Mouse (Mus musculus): Measurements from ENCODE around the gene Tle2.
A peak's percentile ranks its signal among the peaks of the same experiment; 100 is the strongest.

Tle2 gene

DNA sequence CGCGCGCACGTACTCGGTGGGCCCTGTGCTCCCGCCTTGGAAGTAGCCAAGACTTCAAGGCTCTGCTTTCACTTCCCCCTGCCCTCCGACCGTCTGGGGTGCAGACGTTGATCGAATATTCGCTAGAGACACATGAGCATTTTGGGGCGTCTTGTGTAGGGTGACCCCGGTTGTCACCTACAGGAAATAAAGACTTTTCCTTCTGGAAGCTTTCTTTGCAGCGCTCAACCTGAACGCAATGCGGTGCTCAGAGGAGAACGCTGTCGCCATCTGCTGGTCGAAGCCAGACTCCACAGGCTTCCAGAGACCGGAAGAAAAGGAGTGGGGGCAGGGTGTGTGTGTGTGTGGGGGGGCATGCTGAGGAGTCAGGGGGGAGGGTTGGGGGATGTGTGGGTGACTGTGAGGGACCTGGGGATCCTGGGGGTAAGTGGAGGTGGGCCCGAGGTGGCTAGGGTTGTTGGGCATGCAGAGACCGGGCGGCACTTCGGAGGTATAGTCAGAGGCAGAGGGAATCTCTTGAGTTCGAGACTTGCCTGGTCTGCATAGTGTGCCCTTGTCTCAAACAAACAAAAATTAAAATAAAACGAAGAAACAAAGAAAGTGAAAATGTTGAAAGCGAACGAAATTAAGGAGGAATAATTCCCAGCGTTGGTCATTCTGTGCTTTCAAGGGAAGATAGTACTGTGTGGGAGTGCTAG lies 30.8 kb downstream of the Tle2 start:
- DNase-seq (ENCODE audit: low spot score in 2 of 2), result peak; percentile 82 to 87

- DNase-seq (ENCODE audit: low spot score in 2 of 2), result no peak
Observed at GRCm38 (mm10) chr10:81605666-81605973, 31.3 kb downstream of the Tle2 start.

DNA sequence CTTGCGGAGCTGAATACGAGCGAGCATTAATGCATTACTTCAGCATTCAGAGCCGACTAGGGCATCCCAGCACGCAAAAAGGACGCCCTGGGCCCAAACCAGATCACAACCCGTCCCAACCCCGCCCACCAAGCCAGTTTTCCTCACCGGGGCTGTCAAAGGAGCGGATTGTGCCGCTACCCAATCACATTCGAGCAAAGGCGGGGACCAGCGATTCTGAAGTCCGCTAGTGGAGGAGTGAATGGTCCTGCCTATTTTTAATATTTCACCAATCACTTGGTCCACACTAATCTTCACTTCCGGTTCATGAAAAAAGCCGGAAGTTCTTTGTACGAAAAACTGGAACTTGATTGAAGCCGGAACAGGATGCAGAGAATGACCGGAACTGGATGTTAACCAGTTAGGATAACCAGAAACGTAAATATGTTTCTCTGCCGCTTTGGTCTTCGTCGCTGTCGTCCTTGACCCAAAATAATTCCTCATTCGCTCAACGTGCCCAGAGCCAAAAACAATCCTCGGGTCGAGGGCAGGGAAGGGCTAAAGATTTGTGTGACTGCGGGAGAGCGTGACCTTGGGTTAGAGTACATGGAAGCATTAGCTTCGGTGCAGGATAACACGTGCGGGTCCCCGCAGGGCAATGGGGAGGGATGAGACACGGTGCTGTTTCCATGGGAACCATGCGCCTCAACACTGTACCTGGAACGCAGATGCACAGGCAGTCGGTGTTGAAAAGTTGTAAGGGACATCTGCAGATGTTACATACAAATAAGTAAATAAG lies 31.8 kb downstream of the Tle2 start, which contains the start of gene BC025920:
TSS of gene BC025920 (plus strand) at position 297 of the 778 bp plus-strand sequence.
- peak; percentile 89 to 95 for DNase-seq (ENCODE audit: low spot score in 2 of 2)

DNA sequence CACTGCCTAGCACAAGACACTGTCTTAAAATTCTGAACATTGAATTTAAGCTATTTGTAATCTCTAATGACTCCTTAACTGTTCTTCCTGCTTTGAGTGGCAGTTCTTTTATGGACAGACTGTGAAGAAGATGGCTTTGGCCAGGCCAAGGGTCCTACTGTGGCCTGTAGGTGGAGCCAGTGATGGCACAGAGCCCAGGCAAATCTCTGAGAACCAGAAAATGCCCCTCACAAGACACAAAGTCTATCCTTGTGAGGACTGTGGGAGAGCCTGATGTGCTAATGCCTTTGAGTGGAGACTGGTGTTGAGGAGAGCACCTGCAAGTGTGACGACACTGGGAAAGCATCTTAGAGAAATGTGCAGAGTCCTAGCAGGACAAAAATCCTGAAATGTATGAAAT lies 33.9 kb downstream of the Tle2 start:
- DNase-seq (ENCODE audit: low spot score in 2 of 2), result no peak

- DNase-seq (ENCODE audit: low spot score in 2 of 2), result no peak
Observed at GRCm38 (mm10) chr10:81612779-81613178, 38.4 kb downstream of the Tle2 start.

GRCm38 (mm10) chr10:81615486-81615885 lies 41.1 kb downstream of the Tle2 start:
- no peak for DNase-seq (ENCODE audit: low spot score in 2 of 2)

DNA sequence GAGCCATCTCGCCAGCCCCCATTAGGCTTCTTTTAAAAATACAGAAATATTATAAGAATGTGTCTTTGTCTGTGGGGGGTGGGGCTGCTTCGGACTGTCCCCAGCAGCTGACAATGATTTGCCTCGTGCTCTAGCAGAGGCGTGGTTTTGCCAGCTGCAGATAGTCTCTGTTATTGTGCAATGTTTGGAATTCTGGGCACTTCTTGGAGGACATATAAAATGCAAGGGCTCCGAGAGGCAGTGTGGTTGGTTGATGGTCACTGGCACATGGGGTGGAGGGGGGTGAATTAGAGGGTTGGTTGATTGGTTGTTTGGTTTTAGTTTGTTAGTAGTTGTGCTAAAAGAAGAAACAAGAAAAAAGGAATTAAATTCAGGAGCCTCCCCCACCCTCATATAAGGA lies 45.6 kb downstream of the Tle2 start:
- DNase-seq (ENCODE audit: low spot score in 2 of 2), result no peak

- DNase-seq (ENCODE audit: low spot score in 2 of 2), result no peak
Observed at GRCm38 (mm10) chr10:81620786-81621185, 46.4 kb downstream of the Tle2 start.

DNA sequence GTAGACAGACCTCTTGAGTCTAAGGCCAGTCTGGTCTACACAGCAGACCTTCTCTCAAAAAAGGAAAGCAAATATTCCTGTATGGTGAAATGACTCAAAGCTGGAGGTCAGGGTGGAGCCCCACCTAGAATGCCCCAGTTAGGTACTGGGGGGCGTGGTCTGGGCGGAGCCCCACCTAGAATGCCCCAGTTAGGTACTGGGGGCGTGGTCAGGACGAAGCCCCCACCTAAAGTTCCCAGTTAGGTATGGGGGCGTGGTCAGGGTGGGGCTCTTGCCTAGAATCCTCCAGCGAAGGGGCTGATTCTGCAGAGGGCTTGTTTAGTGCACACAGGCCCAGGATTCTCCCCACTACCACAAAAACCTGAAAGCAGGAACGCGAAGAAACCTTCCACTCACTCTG lies 49.1 kb downstream of the Tle2 start:
- DNase-seq (ENCODE audit: low spot score in 2 of 2), result no peak

GRCm38 (mm10) chr10:81626101-81626993 lies 52.0 kb downstream of the Tle2 start:
- DNase-seq (ENCODE audit: low spot score in 2 of 2), result no peak

- peak; percentile 84 to 91 for DNase-seq (ENCODE audit: low spot score in 2 of 2)
Observed at GRCm38 (mm10) chr10:81626994-81627835, 52.9 kb downstream of the Tle2 start, which contains the start of gene Sirt6. Gene Sirt6 (minus strand): TSS chr10:81627797.

- DNase-seq (ENCODE audit: low spot score in 2 of 2), result no peak
Observed at GRCm38 (mm10) chr10:81627836-81628220, 53.5 kb downstream of the Tle2 start.

GRCm38 (mm10) chr10:81628390-81628789 lies 54.0 kb downstream of the Tle2 start, which contains the start of gene Ankrd24:
Gene Ankrd24 (plus strand): TSS chr10:81628540.
- no peak for DNase-seq (ENCODE audit: low spot score in 2 of 2)

DNA sequence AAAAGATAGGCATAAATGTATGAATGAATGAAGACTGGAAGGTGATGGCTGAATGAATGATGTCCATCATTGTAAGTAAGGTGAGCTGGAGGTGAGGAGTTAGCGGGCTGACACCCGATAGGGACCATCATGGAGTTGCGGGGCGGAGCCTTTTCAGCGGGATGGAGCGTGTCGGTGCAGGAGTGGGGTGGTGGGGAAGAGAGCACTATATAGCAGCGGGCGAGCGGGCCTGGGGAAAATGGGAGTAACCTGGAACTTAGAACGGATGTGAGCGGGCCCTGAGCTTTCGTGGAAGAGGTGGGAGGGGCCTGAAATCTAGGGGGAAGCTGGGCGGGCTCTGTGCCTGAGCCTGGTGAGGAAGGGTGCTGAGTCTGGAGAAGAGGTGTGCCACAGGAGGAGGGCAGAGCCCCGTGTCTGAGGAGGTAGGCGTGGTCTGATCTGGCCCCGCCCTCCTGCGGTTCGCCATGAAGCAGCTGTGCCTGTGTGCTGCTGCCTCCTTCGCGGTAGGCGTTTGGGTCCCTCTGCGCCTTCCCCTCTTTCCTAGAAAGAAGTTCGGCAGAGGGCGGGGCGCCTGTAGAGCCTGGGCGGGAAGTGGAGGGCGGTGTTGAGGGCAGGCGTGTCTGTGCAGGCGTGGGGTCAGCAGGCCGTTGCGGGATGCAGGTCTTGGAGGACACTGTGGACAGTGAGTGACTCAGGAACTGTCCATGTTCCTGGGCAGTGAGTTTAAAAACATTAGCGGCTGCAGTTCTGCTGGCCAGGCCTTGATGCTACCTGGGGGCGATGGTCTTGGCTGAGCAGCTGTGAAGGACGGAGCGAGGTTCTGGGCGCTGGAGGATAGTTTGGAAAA lies 59.1 kb downstream of the Tle2 start:
- DNase-seq (ENCODE audit: low spot score in 2 of 2), result peak; percentile 77 to 83

- no peak for DNase-seq (ENCODE audit: low spot score in 2 of 2)
Observed at GRCm38 (mm10) chr10:81636338-81636737, 62.0 kb downstream of the Tle2 start.

DNA sequence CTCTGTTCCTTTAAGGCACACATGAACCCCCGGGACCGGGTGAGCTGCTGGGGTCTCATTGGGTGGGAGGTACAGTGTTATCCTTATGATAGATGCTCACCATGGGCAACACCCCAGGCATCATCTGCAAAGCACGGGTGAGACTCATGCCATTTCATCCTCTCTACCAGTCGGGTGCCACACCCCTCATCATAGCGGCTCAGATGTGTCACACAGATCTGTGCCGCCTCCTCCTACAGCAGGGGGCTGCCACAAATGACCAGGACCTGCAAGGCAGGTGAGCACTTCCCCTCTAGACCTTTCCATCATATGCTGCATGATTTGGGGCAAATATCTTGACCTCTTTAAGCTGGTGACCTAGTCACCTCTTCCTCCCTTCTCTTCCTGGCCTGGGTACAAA lies 63.7 kb downstream of the Tle2 start:
- no peak for DNase-seq (ENCODE audit: low spot score in 2 of 2)
